Mouse (Mus musculus) E14TG2a.4 (cell line): Measurements from ENCODE around the gene Trafd1.

Experiments
- CTCF ChIP-seq: conservative IDR thresholded peaks from 2 replicates; pipeline ENCODE4 v1.5.1; 2014; ENCODE audit warnings: low read length
- POU5F1 ChIP-seq: IDR thresholded peaks from 2 replicates; pipeline ENCODE4 v1.6.1; 2014; ENCODE audit warnings: low read length, borderline replicate concordance

GRCm38 (mm10) chr5:121333976-121334375 lies 51.5 kb downstream of the Trafd1 start:
- TF ChIP-seq CTCF (no peak), POU5F1 (no peak)
